Mouse (Mus musculus) forebrain, postnatal 0 days (tissue): ENCODE measurements around the gene Cacnb2. TPM values are rescaled to one million over a fixed set of nuclear protein-coding genes. Genes with fewer than 3 reads are reported as not detected.
A peak's percentile ranks its signal among the peaks of the same experiment; 100 is the strongest.

Experiments
- ATAC-seq: fragments of 200-750 bp; cut with Nextera tagmentation; 2 replicates; pipeline ENCODE4 v1.8.0; 2017; ENCODE audit warnings: mild to moderate bottlenecking, moderate library complexity
- DNase-seq: peaks from one replicate; pipeline ENCODE4 v3.0.0-alpha.2; 2015
- H3K27ac ChIP-seq: fragments of 300-500 bp; sonication (generic); 2 replicates; pipeline ENCODE4 v1.5.1; 2014; ENCODE audit warnings: low read depth, mild to moderate bottlenecking, antibody characterized with exemption, low read length, moderate library complexity, mixed read lengths
- H3K27me3 ChIP-seq: fragments of 300-500 bp; sonication (generic); 2 replicates; pipeline ENCODE4 v1.6.1; 2014; ENCODE audit warnings: mild to moderate bottlenecking, low read length, mixed read lengths; ENCODE audit not compliant: insufficient read depth
- H3K36me3 ChIP-seq: fragments of 300-500 bp; sonication (generic); 2 replicates; pipeline ENCODE4 v1.6.1; 2014; ENCODE audit warnings: mild to moderate bottlenecking, moderate library complexity; ENCODE audit not compliant: insufficient read depth
- H3K4me1 ChIP-seq: fragments of 300-500 bp; sonication (generic); 2 replicates; pipeline ENCODE4 v1.6.1; 2014; ENCODE audit warnings: antibody characterized with exemption; ENCODE audit not compliant: insufficient read depth
- H3K4me2 ChIP-seq: fragments of 300-500 bp; sonication (generic); 2 replicates; pipeline ENCODE4 v1.6.1; 2014; ENCODE audit warnings: low read depth, mild to moderate bottlenecking, moderate library complexity
- H3K4me3 ChIP-seq: fragments of 300-500 bp; sonication (generic); 2 replicates; pipeline ENCODE4 v1.5.1; 2014; ENCODE audit warnings: low read depth, low read length, mixed read lengths
- H3K9ac ChIP-seq: fragments of 300-500 bp; sonication (generic); 2 replicates; pipeline ENCODE4 v1.6.1; 2014; ENCODE audit warnings: mild to moderate bottlenecking
- H3K9me3 ChIP-seq: fragments of 300-500 bp; sonication (generic); 2 replicates; pipeline ENCODE4 v1.6.1; 2016; ENCODE audit warnings: low read length
- CTCF ChIP-seq: sonication (generic); IDR thresholded peaks from 2 replicates; pipeline ENCODE4 v1.5.1; 2016; ENCODE audit warnings: antibody characterized with exemption, control low read depth, low read depth
- WGBS: fragments of 180-500 bp; shearing (Covaris S2); extraction: QIAGEN DNeasy Blood & Tissue Kit; methylation state at CpG from one replicate; pipeline ENCODE4 v1.1.7; 2014; 5-methylcytosine and 5-hydroxymethylcytosine counted together
- polyA plus RNA-seq: library from polyadenylated mRNA; unstranded; fragments of >200 nt; fragmentation: Nextera tagmentation; extraction: Ambion mirVana; gene quantifications from 2 replicates; pipeline ENCODE4 v1.2.1, GENCODE M21; 2015
- total RNA-seq: library from RNA; depleted of rRNA; stranded (reverse); fragments of >200 nt; gene quantifications from 2 replicates; pipeline ENCODE4 v1.2.3, GENCODE M21; 2014

Cacnb2 gene
- total and polyA plus RNA-seq, 2 experiments from 2014 or later = 4.8 to 20.4 TPM

- WGBS = 23% methylated on average over 9 of the region's 9 CpGs
- H3K9me3 ChIP-seq = no peaks in the 10 kb centered on the region
- no peaks in the 10 kb centered on the region for H3K36me3 ChIP-seq
- TF ChIP-seq CTCF = no peak
- peak overlapping the region; percentile 31 for H3K4me2 ChIP-seq
- ATAC-seq = peak; percentile 81
- H3K4me3 ChIP-seq = no peak overlapping the region
- H3K9ac ChIP-seq = 0 out of 2 replicates have a peak overlapping the region, but pooled peaks have one; percentile 22
- H3K27me3 ChIP-seq = no peaks in the 10 kb centered on the region
- peak; percentile 58 for DNase-seq
- H3K27ac ChIP-seq = peak overlapping the region; percentile 54; the same call in 1 of the 2 replicates
- no peaks in the 10 kb centered on the region for H3K4me1 ChIP-seq
Observed at GRCm38 (mm10) chr2:14738927-14739326, 136.0 kb downstream of the Cacnb2 start.

- no peak for ATAC-seq
Observed at GRCm38 (mm10) chr2:14739510-14739909, 136.6 kb downstream of the Cacnb2 start.

GRCm38 (mm10) chr2:14740359-14740758, 137.5 kb downstream of the Cacnb2 start:
- no peak for TF ChIP-seq CTCF
- WGBS = 5% methylated on average over 7 of the region's 7 CpGs

More at GRCm38 (mm10) chr2:14739510-14739909, 136.6 kb downstream of the Cacnb2 start:
- Histone ChIP-seq H3K9ac (0 out of 2 replicates have a peak overlapping the region, but pooled peaks have one; percentile 23), H3K36me3 (no peaks in the 10 kb centered on the region), H3K4me3 (0 out of 2 replicates have a peak overlapping the region, but pooled peaks have one; percentile 5), H3K4me1 (no peaks in the 10 kb centered on the region), H3K4me2 (peak overlapping the region; percentile 31), H3K9me3 (no peaks in the 10 kb centered on the region), H3K27ac (peak overlapping the region; percentile 54; the same call in 1 of the 2 replicates), H3K27me3 (no peaks in the 10 kb centered on the region)
- peak; percentile 14 for DNase-seq
- 75% methylated on average over 15 of the region's 15 CpGs for WGBS
- TF ChIP-seq CTCF = no peak

DNA sequence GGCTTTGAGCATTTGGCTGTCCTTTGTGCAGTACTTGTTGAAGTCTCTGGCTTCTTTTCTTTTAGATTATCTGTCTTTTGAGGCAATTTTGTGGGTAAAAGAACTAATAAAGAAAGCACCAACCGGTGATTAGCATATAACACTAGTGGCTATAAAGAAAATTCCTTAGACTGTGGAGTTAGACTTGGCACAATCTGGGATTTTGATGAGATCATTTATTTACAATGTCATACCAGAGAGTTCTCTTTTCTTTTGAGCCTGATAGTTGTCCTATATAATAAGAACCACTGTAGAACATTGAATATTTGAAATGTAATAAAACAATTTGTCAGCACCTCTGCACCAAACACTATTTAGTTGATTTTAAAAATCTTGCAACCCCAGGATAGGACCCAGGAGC, 141.9 kb downstream of the Cacnb2 start:
- Histone ChIP-seq H3K27ac (no peak overlapping the region), H3K4me3 (no peak overlapping the region), H3K36me3 (no peaks in the 10 kb centered on the region), H3K4me2 (no peak overlapping the region), H3K4me1 (no peaks in the 10 kb centered on the region), H3K27me3 (no peaks in the 10 kb centered on the region), H3K9me3 (no peaks in the 10 kb centered on the region), H3K9ac (no peak overlapping the region)
- ATAC-seq (no peak), DNase-seq (no peak)
- TF ChIP-seq CTCF = no peak
- 61% methylated on average over 1 of the region's 1 CpGs for WGBS

More at GRCm38 (mm10) chr2:14740359-14740758, 137.5 kb downstream of the Cacnb2 start:
- Histone ChIP-seq H3K4me2 (peak overlapping the region; percentile 31), H3K4me1 (no peaks in the 10 kb centered on the region), H3K4me3 (peak overlapping the region; percentile 20), H3K27me3 (no peaks in the 10 kb centered on the region), H3K9ac (0 out of 2 replicates have a peak overlapping the region, but pooled peaks have one; percentile 23), H3K36me3 (no peaks in the 10 kb centered on the region), H3K27ac (peak overlapping the region; percentile 58), H3K9me3 (no peaks in the 10 kb centered on the region)
- ATAC-seq = peak; percentile 71
- peak; percentile 58 for DNase-seq

- no peaks in the 10 kb centered on the region for H3K36me3 ChIP-seq
- ATAC-seq = no peak
- WGBS = 42% methylated on average over 4 of the region's 4 CpGs
- DNase-seq = no peak
- H3K27me3 ChIP-seq = no peaks in the 10 kb centered on the region
- no peak overlapping the region for H3K9ac ChIP-seq
- H3K4me1 ChIP-seq = no peaks in the 10 kb centered on the region
- no peak overlapping the region for H3K4me3 ChIP-seq
- no peak for TF ChIP-seq CTCF
- no peaks in the 10 kb centered on the region for H3K9me3 ChIP-seq
- H3K4me2 ChIP-seq = no peak overlapping the region
- H3K27ac ChIP-seq = no peak overlapping the region
Observed at GRCm38 (mm10) chr2:14762846-14763245, 160.0 kb downstream of the Cacnb2 start.

DNA sequence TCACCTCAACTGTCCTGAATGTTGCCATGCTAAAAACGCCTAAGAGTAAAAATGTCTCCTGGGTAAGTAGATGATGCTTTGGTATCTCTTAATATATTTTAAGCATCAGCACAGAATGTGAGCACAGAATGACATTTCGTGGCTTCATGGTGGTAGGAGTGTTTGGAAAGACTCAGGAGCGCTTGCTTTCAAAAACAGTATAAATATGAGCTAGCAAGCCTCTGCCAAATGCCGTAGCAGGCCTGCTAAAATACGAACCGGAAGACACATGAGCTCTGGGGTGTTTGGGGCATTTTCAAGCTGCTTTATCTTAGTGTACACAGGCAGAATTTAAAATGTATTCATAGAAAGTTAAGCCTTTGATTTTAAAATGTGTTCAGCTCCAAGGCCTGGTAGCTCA, 161.0 kb downstream of the Cacnb2 start:
- no peak overlapping the region for H3K9ac ChIP-seq
- H3K4me3 ChIP-seq = no peak overlapping the region
- no peaks in the 10 kb centered on the region for H3K4me1 ChIP-seq
- no peak overlapping the region for H3K4me2 ChIP-seq
- H3K36me3 ChIP-seq = no peaks in the 10 kb centered on the region
- DNase-seq (peak; percentile 22), ATAC-seq (peak; percentile 64; the same call in 1 of the 2 replicates)
- no peaks in the 10 kb centered on the region for H3K27me3 ChIP-seq
- no peak for TF ChIP-seq CTCF
- no peaks in the 10 kb centered on the region for H3K9me3 ChIP-seq
- H3K27ac ChIP-seq = peak overlapping the region; percentile 15; the same call in 1 of the 2 replicates
- 70% methylated on average over 6 of the region's 6 CpGs for WGBS

- DNase-seq (no peak), ATAC-seq (no peak)
- Histone ChIP-seq H3K9me3 (no peaks in the 10 kb centered on the region), H3K4me2 (no peak overlapping the region), H3K27me3 (no peaks in the 10 kb centered on the region), H3K4me1 (no peaks in the 10 kb centered on the region), H3K9ac (no peak overlapping the region), H3K27ac (no peak overlapping the region), H3K36me3 (no peaks in the 10 kb centered on the region), H3K4me3 (no peak overlapping the region)
- TF ChIP-seq CTCF = no peak
- WGBS = 92% methylated on average over 1 of the region's 1 CpGs
Observed at GRCm38 (mm10) chr2:14769448-14769847, 166.6 kb downstream of the Cacnb2 start.
